Mouse (Mus musculus) brain, adult 2 months (tissue): ENCODE data around the gene Rps18.
A peak's percentile ranks its signal among the peaks of the same experiment; 100 is the strongest.
"Not testable (repeated sequence)": the region's sequence is repeated elsewhere in the genome, so short reads cannot be mapped to it uniquely, and the experiment has no call there.

Experiments
- DNase-seq: peaks from one replicate; pipeline ENCODE4 v3.0.0; 2011; ENCODE audit warnings: low read depth, low spot score

The Rps18 gene

DNA sequence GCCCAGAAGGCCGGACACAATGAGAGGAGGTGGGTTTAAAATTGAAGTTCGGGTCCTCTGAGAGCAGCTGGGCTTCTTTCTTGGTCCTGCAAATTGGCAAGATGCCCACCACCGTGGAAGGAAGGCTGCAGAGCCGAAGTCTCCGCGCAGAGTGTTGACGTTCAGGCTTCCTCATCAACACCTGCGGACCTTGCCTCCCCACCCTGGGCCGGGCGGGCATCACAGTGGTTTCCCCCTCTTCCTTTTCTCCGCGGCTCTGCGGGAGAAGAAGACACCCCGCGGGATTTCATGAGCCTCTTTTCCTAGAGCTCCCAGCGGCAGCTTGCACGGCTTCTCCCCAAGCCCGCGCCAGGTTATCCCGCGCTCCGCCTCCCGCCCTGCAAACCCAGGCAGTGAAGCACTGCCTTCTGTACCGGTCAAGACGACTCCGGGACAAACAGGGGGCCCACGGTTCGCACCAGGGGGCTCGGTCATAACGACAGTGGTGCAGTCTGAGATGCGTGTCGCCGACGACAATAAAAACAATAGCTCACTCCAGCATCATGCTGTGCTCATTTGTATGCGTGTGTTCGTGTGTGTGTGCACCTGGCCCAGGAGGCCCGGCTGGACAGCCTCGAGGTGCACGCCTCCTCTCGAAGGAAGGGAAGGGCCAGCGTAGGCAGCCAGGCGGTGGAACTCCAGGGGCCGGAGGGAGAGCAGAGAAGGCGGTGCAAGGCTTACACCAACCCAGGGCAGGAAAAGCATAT lies 47.3 kb downstream of the Rps18 start:
- peak; percentile 65 for DNase-seq

DNA sequence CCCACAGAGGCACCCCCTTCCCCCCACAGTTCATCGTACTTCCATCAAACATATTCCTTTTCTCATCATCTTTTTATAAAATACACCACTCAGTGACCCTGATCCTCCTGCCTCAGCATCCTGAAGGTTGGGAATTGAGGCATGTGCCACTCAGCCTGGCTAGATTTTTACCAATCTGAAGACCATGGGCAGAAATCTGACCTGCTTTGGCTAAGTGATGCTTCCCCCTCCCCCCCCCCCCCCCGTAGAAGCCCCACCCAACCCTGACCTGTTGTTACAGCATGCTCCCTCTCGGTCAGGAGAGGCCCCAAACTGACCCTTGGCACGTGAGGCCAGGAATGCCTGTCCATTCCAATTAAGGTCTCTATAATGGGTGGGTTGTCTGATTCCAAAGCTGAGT lies 51.0 kb downstream of the Rps18 start, which contains the start of gene Platr17:
Platr17 (plus strand) TSS at position 301 of the 400 bp plus-strand sequence.
- DNase-seq = not testable (repeated sequence)

DNA sequence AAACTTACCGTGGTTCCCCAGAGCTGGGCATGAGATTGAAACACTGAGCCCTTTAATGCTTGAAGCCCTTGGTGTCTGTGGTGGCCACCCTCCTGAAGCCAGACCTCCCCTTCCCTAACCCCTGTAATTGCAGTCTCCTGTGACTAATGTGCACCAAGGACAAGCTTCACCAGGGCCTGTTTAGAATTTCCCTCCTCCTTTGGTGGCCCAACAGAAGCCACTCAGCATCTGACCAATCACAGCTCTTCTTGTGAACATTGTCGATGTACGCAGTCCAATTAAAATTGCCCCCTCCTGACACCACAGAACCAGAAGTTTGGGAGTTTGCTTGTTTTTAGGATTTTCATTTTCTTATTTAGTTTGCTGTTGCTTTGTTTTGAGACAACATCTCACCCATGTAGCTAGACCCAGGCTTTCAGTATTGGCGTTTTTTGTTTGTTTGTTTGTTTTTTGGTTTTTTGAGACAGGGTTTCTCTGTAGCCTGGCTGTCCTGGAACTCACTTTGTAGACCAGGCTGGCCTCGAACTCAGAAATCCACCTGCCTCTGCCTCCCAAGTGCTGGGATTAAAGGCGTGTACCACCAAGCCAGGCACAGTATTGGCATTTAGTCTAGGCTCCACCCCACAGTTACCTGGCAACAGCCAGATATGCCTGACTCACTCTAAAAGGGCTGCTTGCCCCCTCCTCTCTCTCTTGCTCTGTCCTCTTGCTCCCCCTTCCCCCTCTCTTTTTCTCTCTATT lies 51.7 kb downstream of the Rps18 start:
- not testable (repeated sequence) for DNase-seq

DNA sequence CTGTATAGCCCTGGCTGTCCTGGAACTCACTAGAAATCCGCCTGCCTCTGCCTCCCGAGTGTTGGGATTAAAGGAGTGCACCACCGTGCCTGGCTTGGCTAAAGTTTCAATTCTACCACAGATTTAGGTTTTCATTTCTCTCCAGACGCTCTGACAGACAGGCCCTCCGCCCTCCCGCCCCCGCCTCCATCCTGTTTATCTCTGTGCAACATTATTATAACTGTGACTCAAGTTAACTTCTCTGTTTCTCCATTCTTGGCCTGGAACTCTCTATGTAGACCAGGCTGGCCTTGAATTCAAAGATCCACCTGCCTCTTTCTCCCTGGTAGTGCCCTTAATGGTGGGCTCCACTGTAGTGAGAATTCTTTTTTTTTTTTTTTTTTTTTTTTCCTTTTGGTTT lies 53.3 kb downstream of the Rps18 start:
- DNase-seq = no peak

DNA sequence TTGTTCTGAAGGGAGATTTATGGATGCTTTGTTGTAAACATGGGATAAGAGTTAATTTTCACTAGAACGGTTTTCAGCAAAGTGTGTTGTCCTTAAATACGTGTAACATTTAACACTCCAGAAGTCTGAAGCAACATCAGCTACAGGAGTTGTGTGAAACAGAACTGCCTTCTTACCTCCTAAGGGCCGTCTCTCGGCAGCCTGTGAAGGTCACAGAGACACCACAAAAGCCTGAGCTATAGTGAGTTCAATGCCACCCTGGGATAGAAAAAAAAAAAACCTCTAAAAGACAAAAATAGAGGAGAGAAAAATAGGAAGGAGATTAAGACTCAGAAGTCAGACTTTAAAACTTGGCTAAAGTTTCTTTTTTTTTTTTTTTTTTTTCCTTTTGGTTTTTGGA lies 53.7 kb downstream of the Rps18 start:
- no peak for DNase-seq
